Mouse (Mus musculus): ENCODE results near the gene Herpud1. TPM values are rescaled to one million over a fixed set of nuclear protein-coding genes. Genes with fewer than 3 reads are reported as not detected.

The Herpud1 gene
- 54.7 and 91.5 TPM in 2 replicates for polyA plus RNA-seq (2012; ENCODE audit: insufficient read depth, insufficient read length, missing spikeins)

DNA sequence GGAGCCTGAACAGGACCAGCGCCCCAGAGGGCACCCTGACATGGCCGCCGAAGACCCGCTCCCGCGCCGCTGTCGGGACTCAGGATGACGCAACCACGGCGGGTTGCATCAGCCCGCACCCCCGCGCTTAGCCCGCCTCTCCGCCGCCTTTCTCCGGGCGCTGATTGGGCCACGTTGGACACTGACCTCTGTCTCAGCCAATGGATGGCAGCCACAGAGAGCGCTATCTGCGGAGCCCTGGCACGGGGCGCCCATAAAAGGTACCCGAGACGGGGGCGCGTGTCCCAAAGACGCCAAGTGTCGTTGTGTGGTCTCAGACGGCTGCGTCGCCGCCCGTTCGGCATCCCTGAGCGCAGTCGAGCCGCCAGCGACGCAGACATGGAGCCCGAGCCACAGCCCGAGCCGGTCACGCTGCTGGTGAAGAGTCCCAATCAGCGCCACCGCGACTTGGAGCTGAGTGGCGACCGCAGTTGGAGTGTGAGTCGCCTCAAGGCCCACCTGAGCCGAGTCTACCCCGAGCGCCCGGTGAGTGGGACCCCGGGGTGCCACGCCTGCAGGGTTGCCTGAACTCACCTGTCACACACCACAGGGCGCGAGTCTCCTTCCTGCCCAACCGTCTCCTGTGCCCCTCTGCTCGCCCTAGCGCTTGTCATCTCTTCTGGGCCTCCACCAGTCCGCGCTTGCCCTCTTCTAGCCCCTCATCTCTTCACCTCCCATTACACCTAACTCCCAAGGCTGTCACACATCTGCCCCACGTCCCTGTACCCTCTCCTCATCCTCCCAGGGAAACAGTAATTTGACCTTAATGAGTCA is at the start of gene Herpud1:
Gene Herpud1, plus strand, starts transcription at position 225 of the 813 bp plus-strand sequence.
- H3K4me1 ChIP-seq (ENCODE audit: control insufficient read depth, insufficient read depth, insufficient read length, low read length) = peaks cover 2% of the 10 kb centered on the region; the same call in 1 of the 2 replicates
- H3K27ac ChIP-seq (replicated peaks; ENCODE audit: low read depth, low read length) = peak within 1 kb of the TSS; percentile 98
- H3K4me3 ChIP-seq (ENCODE audit: insufficient read depth, low read depth, low read length) = peak within 1 kb of the TSS; percentile 94

DNA sequence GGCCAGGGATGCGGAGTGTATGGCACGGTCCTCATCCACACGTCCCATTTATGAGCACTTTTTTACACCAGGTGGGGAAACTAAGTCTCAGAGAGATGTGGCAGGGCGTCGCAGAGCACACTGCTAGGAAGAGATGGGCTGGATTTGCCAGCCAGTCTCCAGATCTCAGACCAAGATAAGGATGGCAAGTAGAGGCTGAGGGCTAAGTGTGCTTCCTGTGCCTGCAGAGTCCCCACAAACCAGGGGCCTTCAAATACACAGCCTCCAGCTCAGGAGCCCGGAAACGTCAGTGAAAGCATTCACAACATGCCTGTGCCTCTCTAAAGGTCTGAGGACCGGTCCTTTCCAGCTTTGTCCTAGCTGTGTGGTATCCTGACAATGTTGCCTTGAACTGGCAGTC is 48.7 kb upstream of the Herpud1 start:
- no peak overlapping the region for H3K27ac ChIP-seq (replicated peaks; ENCODE audit: low read depth, low read length)
- H3K4me3 ChIP-seq (ENCODE audit: insufficient read depth, low read depth, low read length) = no peak overlapping the region
- no peaks in the 10 kb centered on the region for H3K4me1 ChIP-seq (ENCODE audit: control insufficient read depth, insufficient read depth, insufficient read length, low read length)

DNA sequence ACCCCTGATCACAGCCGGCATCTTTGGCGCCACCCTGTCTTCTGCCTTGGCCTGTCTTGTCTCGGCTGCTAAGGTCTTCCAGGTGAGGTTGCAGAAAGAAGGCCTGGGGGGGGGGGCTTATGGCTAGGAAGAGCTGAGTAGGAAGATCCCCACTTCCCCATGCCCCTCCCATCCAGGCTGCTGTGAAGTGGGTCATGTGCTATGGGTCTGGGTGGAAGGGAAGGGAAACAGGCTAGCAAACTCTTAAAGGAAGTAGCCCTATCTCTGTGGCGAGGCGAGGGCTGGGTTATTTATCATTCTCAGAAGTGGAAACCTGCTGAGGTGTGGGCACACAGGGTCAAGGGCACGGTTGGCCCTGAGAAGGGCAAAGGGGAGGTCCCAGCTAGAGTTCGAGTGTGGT is 45.4 kb upstream of the Herpud1 start:
- H3K4me3 ChIP-seq (ENCODE audit: insufficient read depth, low read depth, low read length) = no peak overlapping the region
- no peaks in the 10 kb centered on the region for H3K4me1 ChIP-seq (ENCODE audit: control insufficient read depth, insufficient read depth, insufficient read length, low read length)

DNA sequence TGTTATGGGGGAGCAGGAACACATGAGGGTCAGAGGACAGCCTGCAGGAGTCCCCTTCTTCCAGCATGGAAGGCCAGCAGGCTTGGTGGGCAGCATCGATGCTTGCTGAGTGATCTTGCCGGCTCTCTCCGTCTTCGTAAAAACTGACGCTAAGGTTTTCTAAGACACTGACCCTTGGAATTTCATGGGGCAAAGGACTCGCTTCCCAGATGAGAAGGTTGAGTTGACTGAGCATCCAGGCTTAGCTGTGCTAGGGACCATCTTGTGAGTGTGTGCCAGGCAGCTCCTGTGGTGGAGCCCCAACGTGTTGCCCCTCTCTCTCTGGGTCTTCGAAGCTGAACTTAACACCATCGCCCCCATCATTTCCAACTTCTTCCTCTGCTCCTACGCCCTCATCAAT is 43.5 kb upstream of the Herpud1 start:
- Histone ChIP-seq H3K4me1 (ENCODE audit: control insufficient read depth, insufficient read depth, insufficient read length, low read length) (no peaks in the 10 kb centered on the region), H3K27ac (replicated peaks; ENCODE audit: low read depth, low read length) (no peak overlapping the region), H3K4me3 (ENCODE audit: insufficient read depth, low read depth, low read length) (no peak overlapping the region)

More for the DNA sequence above, 45.4 kb upstream of the Herpud1 start:
- no peak overlapping the region for H3K27ac ChIP-seq (replicated peaks; ENCODE audit: low read depth, low read length)

DNA sequence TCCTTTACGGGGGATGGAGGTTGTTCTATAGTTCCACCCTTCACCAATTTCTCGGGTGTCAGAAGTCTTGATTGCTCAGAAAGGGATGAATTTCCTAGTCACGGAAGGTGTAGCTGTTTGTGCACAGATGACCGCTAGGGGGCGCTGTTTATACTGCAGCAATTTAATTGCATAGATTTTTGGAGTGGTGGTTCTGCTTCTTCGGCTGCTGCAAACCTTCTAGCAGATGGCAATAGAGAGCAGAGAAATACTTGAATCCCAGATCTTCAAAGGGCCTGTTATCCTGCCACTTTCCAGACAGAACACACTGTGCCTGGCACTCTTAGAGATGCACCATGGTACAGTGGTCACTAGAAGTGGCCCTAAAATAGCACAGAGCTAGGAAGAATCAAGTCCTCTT is 42.9 kb upstream of the Herpud1 start:
- no peaks in the 10 kb centered on the region for H3K4me1 ChIP-seq (ENCODE audit: control insufficient read depth, insufficient read depth, insufficient read length, low read length)
- no peak overlapping the region for H3K27ac ChIP-seq (replicated peaks; ENCODE audit: low read depth, low read length)
- no peak overlapping the region for H3K4me3 ChIP-seq (ENCODE audit: insufficient read depth, low read depth, low read length)

DNA sequence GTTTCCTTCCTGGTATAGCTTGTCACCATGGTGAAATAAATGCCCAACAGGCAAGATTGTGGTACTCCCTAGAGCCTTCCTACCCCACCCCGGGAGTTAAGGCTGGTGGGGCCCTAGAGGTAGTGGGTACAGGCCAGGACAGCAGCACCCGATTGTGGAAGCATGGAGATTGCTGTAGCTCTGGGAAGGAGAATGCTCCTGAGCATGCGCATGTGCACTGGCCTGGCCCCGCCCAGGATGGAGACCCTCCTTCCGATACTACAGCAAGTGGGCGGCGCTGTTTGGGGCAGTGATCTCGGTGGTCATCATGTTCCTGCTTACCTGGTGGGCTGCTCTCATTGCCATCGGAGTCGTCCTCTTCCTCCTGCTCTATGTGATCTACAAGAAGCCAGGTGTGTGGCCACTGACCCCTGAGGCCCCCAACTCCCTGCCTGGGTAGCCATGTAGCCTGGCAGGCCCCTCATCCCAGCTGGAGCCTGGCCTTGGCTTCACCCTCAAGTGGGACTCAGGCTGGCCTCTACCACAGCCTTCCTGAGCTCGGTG is 42.4 kb upstream of the Herpud1 start:
- Histone ChIP-seq H3K4me3 (ENCODE audit: insufficient read depth, low read depth, low read length) (no peak overlapping the region), H3K4me1 (ENCODE audit: control insufficient read depth, insufficient read depth, insufficient read length, low read length) (no peaks in the 10 kb centered on the region), H3K27ac (replicated peaks; ENCODE audit: low read depth, low read length) (no peak overlapping the region)

DNA sequence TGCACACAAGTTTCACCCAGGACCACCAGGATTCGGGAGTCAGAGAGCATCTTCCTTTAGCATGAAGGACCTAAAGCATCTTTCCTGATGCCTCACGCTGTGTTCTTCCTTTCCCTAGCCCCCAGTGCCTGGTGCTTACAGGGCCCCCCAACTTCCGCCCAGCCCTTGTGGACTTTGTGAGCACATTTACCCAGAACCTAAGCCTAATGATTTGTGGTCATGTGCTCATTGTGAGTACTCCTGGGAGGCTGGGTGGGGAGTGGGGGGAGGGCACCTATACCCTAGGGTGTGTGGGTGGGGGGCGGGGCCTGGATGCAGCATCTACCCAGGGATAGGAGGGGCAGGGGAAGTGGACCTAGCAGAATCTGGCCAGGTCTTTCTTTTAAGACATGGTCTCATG is 40.6 kb upstream of the Herpud1 start:
- Histone ChIP-seq H3K4me1 (ENCODE audit: control insufficient read depth, insufficient read depth, insufficient read length, low read length) (no peaks in the 10 kb centered on the region), H3K27ac (replicated peaks; ENCODE audit: low read depth, low read length) (no peak overlapping the region), H3K4me3 (ENCODE audit: insufficient read depth, low read depth, low read length) (no peak overlapping the region)

DNA sequence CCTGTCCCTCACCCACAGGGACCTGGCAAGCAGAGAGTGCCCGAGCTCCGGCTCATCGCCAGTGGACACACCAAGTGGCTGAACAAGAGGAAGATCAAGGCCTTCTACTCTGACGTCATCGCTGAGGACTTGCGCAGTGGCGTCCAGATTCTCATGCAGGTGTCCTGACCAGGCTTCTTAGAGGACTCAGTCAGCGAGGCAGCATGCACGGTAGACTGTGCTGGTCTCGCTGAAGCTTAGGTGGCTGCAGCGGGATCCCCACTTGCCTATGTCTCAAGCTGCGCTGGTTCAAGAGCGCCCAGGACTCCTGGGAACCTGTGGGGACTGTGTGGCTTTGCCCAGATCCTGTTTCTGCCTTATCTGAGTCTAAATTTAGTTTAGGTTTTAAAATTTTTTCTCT is 40.0 kb upstream of the Herpud1 start:
- H3K4me1 ChIP-seq (ENCODE audit: control insufficient read depth, insufficient read depth, insufficient read length, low read length) = no peaks in the 10 kb centered on the region
- H3K27ac ChIP-seq (replicated peaks; ENCODE audit: low read depth, low read length) = no peak overlapping the region
- no peak overlapping the region for H3K4me3 ChIP-seq (ENCODE audit: insufficient read depth, low read depth, low read length)

DNA sequence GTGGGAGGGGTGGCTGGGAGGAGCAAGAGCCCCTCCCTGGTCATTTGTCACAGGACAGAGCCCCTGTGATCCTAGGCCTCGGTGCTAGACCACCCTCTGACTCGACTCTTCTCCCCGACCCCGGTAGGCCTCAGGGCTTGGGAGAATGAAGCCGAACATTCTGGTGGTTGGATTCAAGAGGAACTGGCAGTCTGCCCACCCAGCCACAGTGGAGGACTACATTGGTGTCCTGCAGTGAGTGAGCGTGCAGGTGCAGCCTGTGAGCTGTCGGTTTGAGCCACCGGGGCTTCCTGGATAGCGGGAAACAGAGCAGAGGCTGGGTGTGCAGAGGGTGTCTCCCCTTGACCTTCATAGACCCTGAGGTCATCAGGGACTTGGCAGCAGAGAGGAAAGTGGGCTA is 37.8 kb upstream of the Herpud1 start:
- no peak overlapping the region for H3K4me3 ChIP-seq (ENCODE audit: insufficient read depth, low read depth, low read length)
- H3K27ac ChIP-seq (replicated peaks; ENCODE audit: low read depth, low read length) = no peak overlapping the region
- H3K4me1 ChIP-seq (ENCODE audit: control insufficient read depth, insufficient read depth, insufficient read length, low read length) = no peaks in the 10 kb centered on the region

DNA sequence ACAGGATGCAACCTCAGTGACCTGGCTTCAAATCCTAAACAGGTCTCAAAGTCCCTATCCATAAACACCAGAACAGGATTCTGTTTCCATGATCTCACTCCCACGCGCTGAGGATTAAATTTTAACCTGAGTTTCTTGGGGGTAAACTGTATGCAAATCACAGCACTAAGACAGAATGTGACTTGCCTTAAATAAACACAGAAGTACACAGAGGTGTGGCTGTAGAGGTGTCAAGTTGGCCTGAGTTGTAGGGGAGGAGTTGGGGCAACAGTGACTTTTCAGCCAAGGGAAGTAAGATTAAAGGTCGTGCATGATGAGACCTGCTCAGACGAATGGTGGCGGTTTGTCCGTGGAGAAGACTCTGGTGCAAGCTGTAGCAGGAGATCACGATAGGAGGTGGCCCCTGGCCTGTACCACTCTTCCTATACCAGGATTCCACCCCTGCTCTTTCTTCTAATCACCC is 32.1 kb upstream of the Herpud1 start:
- Histone ChIP-seq H3K4me1 (ENCODE audit: control insufficient read depth, insufficient read depth, insufficient read length, low read length) (peaks cover 13% of the 10 kb centered on the region), H3K4me3 (ENCODE audit: insufficient read depth, low read depth, low read length) (no peak overlapping the region), H3K27ac (replicated peaks; ENCODE audit: low read depth, low read length) (no peak overlapping the region)

DNA sequence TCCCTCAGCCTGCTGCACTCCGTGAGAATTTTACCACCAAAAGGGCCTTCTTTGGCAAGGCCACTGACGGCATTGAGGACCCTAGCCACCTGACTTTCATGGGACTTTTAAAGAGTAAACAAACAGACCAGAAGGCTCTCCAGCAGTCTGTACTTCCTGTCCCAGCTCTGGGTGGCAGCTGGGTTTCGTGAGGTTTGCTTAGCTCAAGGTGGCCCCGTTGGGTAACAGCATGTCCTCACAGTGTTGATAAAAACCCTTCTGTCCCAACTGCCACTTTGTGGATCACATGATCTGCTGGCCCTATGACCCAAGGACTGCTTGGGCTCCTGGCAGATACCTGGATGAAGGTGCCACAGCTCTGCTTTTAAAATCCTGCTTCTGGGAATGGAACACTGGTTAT is 31.7 kb upstream of the Herpud1 start:
- H3K4me3 ChIP-seq (ENCODE audit: insufficient read depth, low read depth, low read length) = no peak overlapping the region

DNA sequence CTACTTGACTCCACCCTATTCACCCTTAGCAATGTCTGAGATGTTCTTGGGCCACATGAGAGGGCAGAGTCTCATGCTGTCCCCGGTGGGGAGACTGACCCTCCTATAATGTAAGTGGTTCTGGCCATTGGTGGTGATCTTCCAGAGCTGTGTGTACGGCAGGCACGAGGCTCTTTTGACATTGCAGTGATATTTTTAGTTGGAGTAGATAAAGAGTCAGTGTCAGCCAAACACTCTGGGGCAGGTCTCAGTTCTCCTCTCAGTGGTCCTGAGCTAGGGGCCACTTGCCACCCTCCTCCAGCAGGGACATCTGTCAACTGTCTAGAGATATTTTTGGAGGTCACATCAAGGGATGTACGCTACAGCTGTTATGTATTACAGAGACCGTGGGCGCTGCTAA is 29.0 kb upstream of the Herpud1 start:
- Histone ChIP-seq H3K4me3 (ENCODE audit: insufficient read depth, low read depth, low read length) (no peak overlapping the region), H3K4me1 (ENCODE audit: control insufficient read depth, insufficient read depth, insufficient read length, low read length) (peaks cover 25% of the 10 kb centered on the region), H3K27ac (replicated peaks; ENCODE audit: low read depth, low read length) (no peak overlapping the region)

More for the DNA sequence above, 31.7 kb upstream of the Herpud1 start:
- peaks cover 13% of the 10 kb centered on the region for H3K4me1 ChIP-seq (ENCODE audit: control insufficient read depth, insufficient read depth, insufficient read length, low read length)
- no peak overlapping the region for H3K27ac ChIP-seq (replicated peaks; ENCODE audit: low read depth, low read length)

DNA sequence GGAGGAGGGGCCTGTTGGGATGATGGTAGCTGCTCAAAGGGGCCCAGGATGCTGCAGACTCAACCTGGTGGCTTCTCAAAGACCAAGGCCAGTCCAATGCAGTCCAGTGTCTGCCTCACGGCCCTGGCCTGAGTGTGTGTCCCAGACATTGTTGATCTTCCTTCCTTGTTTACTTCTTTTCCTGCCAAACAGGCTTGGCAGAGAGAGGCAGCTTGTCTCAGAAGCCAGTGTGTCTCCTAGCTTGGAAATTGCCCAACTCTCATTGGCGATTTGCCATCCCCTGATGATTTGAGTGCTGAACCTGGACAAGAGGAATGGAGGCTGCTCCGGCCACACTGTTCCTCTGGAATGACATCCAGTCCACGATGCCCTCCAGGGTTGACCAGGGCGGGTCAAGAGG is 27.7 kb upstream of the Herpud1 start:
- H3K4me3 ChIP-seq (ENCODE audit: insufficient read depth, low read depth, low read length) = no peak overlapping the region
- H3K4me1 ChIP-seq (ENCODE audit: control insufficient read depth, insufficient read depth, insufficient read length, low read length) = peaks cover 35% of the 10 kb centered on the region
- 0 out of 2 replicates have a peak overlapping the region, but pooled peaks have one; percentile 26 for H3K27ac ChIP-seq (replicated peaks; ENCODE audit: low read depth, low read length)

DNA sequence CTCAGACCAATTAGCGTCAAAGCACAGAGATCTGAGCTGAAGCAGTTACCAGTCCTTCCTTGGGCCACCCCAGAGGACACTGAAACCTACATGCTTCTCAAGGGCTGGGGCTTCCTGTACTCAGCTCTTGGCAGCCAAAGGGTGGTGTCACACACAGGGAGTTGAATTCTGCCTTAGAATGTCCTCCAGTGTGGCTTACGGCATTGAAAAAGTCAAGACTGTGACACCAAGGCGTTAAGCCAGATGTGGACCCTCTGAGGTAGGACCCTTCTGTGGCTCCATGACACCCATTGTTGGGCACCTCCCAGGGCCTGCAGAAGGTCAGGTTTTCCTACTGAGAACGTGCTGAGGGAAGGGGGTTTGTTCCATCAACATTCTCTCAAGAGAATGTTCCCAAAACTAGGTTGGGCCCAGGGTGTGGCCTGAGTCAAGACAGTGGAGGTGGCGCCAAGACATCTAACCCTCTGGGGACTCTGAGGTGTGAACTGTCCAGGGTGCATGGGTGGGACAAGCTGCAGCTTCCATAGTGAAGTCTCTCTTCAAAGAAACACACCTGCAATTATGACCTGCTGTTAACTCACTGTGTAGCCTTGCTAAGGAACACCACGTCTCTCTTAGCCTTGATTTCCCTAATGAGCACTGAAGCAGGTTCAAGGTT is 24.3 kb upstream of the Herpud1 start:
- no peak overlapping the region for H3K4me3 ChIP-seq (ENCODE audit: insufficient read depth, low read depth, low read length)
- H3K27ac ChIP-seq (replicated peaks; ENCODE audit: low read depth, low read length) = peak overlapping the region; percentile 68
- peaks cover 46% of the 10 kb centered on the region for H3K4me1 ChIP-seq (ENCODE audit: control insufficient read depth, insufficient read depth, insufficient read length, low read length)

DNA sequence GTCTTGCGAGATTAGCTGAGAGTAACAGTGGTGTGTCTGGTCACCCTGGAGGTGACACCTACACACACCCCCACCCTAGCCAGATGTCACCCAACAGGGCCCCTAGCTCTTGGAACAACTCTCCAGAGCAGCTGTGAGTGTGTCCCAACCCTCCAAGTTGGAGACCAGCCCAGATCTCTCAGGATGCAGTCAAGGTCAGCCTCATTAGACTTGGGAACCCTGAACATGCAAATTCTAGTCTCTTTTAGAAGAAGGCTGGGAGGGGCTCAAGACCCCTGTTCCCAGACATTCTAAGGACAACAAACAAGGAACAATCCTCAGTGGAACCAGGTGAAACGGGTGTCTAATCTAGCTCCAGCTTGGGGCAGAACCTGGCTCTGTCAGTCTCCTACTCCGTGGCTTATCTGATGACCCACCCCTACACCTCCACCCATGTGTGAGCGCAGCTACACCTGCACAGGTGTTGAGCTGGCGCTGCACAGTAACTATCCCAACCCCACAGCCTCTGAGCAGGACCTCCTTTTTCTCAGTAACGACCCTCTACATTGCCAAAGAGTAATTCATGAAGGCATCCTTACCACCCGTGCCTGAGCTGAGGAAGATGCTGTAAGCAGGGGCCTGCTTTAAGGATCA is 23.5 kb upstream of the Herpud1 start:
- no peak overlapping the region; the same call in 1 of the 2 replicates for H3K4me3 ChIP-seq (ENCODE audit: insufficient read depth, low read depth, low read length)
- H3K27ac ChIP-seq (replicated peaks; ENCODE audit: low read depth, low read length) = peak overlapping the region; percentile 77
- peaks cover 45% of the 10 kb centered on the region for H3K4me1 ChIP-seq (ENCODE audit: control insufficient read depth, insufficient read depth, insufficient read length, low read length)

All from brown adipose tissue, adult 24 weeks (tissue).